Mouse (Mus musculus) naive thymus-derived CD4-positive, alpha-beta T cell, adult 2 months (primary cell): ENCODE measurements around the gene Sfswap.

Experiments
- DNase-seq: peaks from one replicate; pipeline ENCODE4 v3.0.0-alpha.2; 2011; ENCODE audit warnings: low read depth

Gene Sfswap

GRCm38 (mm10) chr5:129529571-129529970, 28.6 kb downstream of the Sfswap start:
- DNase-seq = no peak

DNA sequence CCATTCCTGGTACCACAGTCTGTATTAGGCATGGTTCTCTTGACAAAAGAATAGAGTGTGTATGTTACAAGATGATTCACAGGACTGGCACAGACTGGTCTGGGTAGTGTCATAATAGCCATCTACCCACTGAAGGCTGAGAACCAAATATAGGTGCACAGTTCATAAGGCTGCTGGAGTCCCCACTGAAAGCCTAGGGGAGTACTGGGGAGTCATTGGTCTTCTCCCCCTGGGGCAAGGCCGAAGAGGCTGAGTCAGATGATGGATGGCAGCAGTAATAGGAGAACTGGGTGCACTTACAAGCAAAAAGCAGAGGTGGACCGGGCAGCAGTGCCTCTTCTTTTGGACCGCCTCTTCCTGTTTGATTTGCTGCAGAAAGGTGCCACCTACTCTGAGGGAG, 32.7 kb downstream of the Sfswap start:
- no peak for DNase-seq

- DNase-seq = no peak
These were observed 33.5 kb downstream of the Sfswap start for GRCm38 (mm10) chr5:129534500-129534899.

DNA sequence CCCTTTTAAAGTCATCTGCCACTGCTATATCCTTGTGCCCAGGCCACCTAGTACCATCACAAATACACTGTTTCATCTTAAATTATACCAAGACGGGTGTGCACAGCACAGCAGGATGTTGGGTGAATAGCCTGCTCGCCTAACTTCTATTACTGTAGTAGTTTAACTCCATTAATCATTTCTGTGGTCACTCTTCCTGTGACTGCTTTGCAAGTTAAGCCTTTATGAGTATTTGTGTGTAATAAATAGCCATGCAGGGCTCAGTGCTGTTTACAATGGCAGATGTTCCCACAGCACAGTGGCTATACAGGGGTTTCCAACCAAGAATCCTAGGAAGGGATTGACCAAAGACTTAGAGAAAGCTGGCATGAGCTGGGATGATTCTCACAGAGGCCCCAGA, 34.0 kb downstream of the Sfswap start:
- DNase-seq = no peak

- DNase-seq = no peak
These were observed 34.4 kb downstream of the Sfswap start for GRCm38 (mm10) chr5:129535431-129535830.

DNA sequence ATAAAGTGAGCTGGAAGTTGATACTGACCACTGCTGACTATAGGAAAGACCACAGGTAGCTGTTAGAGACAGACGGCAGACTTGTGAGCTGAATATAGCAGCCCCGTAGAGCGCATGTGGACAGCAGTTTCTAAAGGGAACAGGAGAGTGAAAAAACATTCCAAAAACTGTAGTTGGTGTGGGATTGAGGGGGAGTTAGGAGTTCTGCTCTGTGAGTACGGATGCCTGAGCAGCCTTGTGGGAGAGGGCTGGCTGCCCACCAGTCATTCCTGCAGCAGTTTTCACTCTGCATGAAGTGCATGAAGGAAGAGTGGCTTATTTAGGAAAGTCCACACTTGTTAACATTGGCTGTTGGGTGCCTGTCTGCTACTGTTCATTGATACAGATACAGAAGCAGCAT, 37.8 kb downstream of the Sfswap start:
- DNase-seq = no peak

DNA sequence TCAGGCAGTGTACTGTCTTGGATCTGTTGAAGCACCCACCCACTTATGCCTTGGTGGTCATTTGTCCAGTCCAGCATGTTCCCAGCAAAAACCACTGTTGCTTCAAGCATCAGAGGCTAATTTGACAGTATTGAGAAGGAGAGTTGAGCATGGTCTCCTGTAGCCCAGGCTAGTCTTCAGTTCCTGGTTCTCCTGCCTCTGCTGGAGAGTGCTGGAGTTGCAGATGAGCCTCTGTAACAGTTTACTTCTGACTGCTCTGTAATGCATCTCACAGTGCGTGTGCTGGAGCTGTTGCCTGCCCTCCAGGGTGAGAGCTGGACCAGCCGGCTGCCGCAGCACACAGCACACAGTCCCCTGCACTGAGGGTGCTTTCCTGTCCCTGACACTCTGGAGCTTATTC, 41.2 kb downstream of the Sfswap start:
- DNase-seq = no peak

- DNase-seq = no peak
These were observed 44.8 kb downstream of the Sfswap start for GRCm38 (mm10) chr5:129545787-129546186.

DNA sequence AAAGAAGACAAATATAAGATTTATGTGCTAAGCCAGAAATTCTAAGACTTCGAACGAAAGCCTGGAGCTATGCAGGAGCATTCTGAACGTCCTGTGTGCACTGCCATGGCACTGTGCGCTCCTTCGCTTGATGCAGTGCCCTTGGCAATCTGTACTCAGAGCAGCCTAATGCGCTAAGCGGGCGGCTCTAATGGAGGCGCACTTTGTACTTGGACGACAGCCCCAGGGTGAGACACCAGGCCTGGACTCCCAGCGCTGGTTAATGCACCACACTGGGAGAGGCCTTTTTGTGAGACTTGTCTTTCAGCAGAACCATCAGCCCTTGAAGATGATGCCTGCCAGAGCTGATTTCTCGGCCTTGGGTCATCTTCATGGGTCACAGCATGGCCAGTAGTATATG, 48.7 kb downstream of the Sfswap start:
- DNase-seq = no peak

DNA sequence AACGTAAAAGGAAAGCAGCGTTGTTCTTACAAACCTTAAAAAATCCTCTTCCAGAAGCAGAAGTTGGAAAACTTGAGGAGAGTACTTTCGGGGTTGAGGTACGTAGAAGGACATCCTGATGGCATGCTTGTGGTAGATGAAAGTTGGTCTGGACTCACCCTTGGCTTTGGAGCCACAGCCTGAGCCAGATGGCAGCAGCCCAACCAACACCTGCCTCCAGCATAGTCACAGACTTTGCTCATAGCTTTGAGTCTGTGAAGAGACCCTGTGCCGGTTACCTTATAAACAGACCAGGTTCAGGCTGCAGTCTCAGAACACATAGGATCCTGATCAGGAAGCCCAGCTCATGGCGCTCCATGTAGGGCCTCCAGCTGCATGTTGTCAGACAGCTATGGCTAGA, 49.8 kb downstream of the Sfswap start:
- no peak for DNase-seq

DNA sequence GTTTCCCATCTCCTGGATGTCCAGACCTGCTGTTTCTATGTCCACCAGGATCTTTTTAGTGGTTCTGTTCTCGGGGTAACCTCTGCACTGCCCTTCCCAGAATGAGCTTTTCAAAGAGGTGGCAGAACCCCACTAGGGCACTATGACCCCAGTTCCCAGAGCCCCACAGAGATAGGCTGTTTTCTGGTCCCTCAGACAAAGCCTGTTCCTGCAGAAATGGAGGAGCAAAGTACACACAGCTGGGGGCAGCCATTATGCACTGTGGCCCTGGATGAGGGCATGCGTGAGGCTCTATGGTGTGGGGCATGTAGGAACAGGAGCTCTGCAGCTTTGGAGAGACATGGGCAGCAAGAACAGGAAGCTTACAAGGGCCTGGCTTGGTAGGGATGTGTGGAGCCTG, 51.0 kb downstream of the Sfswap start:
- DNase-seq = no peak

GRCm38 (mm10) chr5:129553642-129554041, 52.6 kb downstream of the Sfswap start:
- DNase-seq = no peak

GRCm38 (mm10) chr5:129558591-129558990, 57.6 kb downstream of the Sfswap start:
- no peak for DNase-seq

DNA sequence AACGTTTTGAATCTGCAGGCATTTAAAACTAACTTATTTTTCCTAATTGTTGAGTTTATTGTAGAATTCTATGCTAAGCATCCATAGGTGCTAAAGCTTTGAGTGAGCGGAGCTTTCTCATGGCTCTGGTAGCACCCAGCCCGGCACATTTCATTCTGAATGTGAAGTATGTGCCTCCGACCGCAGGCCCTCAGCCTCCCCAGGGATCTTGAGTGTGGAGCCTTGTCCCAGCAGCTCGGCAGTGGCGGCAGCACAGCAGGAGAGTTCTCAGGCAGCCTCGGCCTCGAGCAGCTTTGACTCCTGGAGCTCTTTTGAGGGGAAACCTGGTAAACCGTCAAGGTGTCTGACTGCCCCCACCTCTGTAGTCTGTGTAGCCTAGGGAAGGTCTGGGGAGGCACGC, 58.3 kb downstream of the Sfswap start:
- no peak for DNase-seq

- no peak for DNase-seq
These were observed 61.3 kb downstream of the Sfswap start for GRCm38 (mm10) chr5:129562342-129562741.

GRCm38 (mm10) chr5:129568596-129568995, 67.6 kb downstream of the Sfswap start:
- DNase-seq = no peak

- DNase-seq = no peak
These were observed 77.2 kb downstream of the Sfswap start for GRCm38 (mm10) chr5:129578201-129578600.

GRCm38 (mm10) chr5:129580046-129580445, 79.0 kb downstream of the Sfswap start:
- DNase-seq = no peak

- DNase-seq = no peak
These were observed 79.6 kb downstream of the Sfswap start for GRCm38 (mm10) chr5:129580572-129580971.

GRCm38 (mm10) chr5:129581015-129581414, 80.0 kb downstream of the Sfswap start:
- no peak for DNase-seq

- DNase-seq = no peak
These were observed 82.3 kb downstream of the Sfswap start for GRCm38 (mm10) chr5:129583331-129583730.

DNA sequence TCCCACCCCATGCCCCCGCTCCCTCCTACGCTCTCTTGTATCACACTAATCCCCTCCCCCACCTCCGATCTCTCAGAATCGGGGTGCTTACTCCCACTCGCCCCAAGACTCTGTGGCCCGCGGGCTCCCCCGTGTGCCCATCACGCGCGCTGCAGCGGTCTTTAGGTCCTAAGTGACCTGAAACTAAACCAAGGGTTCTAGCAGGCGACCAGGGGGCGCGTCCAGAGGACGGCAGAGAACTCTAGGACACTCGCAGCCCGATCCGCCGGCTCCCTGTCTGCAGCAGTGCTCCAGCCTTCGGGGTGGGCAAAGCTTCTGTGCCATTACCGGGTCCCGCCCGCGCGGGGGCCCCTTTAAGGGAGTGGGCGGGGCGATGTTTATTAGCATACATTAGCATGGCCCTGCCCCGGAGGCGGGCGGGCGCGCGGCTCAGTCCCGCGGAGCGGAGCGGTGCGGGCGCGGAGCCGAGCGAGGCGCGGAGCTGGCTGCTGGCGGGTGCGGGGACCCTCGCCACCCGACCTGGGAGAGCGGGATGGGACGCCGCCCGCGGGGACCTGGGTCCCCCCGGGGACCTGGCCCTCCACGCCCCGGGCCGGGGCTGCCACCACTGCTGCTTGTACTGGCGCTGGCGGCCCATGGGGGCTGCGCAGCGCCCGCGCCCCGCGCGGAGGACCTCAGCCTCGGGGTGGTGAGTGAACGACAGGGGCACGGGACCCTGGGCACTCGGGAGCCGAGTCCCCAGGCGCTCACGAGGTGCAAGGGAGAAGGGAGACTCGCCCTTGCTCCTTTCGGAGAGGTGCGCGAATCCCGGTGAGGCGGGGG, 83.0 kb downstream of the Sfswap start, which contains the start of gene Mmp17:
TSS of gene Mmp17 (plus strand) at position 409 of the 822 bp plus-strand sequence.
- DNase-seq = peak; percentile 92

DNA sequence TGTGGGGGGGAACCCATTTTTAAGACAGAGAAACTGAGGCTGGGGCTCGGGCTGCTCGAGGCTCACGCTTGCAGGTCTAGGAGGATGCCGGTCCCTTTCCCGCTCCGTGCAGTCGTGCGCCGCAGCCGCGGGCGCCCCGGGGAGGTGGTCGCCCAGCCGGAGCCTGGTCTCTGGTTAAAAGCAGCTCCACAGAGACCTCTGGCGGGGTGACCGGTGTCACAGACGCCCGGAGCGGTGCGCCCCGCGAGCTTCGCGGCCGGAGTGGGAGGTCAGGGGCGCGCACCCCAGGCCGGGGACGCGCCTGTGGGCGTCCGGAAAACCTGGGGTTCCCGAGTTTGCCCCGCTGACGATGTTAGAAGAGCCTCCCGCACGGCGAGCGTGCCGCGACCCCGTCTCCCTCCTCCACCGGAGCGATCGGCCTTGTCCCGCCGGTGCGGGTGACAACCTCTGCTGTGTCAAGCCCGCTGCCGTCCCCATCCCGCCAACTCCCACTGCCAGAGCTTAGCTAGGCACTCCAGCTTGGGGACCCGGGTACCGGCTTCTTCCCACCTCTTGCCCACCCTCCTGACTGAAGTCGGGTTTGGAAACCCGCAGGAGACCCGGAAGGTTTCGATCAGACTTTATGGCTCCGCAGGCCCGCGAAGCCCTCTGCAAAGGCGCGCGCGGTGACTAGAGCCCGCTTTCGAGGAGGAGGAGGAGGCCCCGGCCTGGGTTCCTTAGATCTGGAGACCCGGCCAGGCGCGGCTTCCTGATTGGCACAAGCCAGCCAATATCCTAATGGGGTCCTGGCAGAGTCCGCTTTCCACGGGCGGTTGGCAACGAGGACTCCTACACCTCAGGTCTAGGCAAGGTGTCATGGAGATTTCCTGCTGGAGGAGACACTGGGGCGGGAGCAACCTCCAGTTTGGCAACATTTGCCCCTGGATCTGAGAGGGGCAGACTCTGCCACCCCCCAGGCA, 83.8 kb downstream of the Sfswap start:
- DNase-seq = peak; percentile 54
